8 mouse cellular contexts compared by ENCODE assay signal in genomic region chr8:13785764-13786299, GRCm38 (mm10). TPM values are rescaled to one million over a fixed set of nuclear protein-coding genes. Genes with fewer than 3 reads are reported as not detected.
A peak's percentile ranks its signal among the peaks of the same experiment; 100 is the strongest.
DNase-seq lines count a peak whose midpoint lies in the region; ATAC-seq and TF ChIP-seq lines count a peak whose summit lies in the region.

No protein-coding gene starts in this region.

- peak overlapping the region; percentile 95 for H3K9ac ChIP-seq in embryonic facial prominence, embryonic 13.5 days
- peak overlapping the region; percentile 90 for H3K9ac ChIP-seq in heart, adult 2 months (ENCODE audit: low read depth, low read length)
- H3K9ac ChIP-seq in limb, embryonic 13.5 days: peak overlapping the region; percentile 90
- H3K9ac ChIP-seq in midbrain, embryonic 16.5 days (ENCODE audit: low read depth, low read length): peak overlapping the region; percentile 98

- no peaks in the 10 kb centered on the region for H3K79me2 ChIP-seq in heart, adult 2 months (replicated peaks; ENCODE audit: control insufficient read depth, insufficient read depth, low read length)

- TF ChIP-seq EP300 in heart, adult 2 months (IDR thresholded peaks at IDR 0.05; ENCODE audit: insufficient read depth, low read depth, low read length): 0 out of 2 replicates have a peak, but pooled peaks have one; percentile 13

- DNase-seq in 3134 (ENCODE audit: extremely low read depth, insufficient read length, low spot score): peak; percentile 97
- peak; percentile 97 to 99 for DNase-seq in adrenal gland, postnatal 36 days
- DNase-seq in heart, adult 2 months: peak; percentile 97
- peak; percentile 92 to 96 for DNase-seq in kidney, adult 8-10 months
- DNase-seq in spleen, postnatal 10 days (ENCODE audit: low spot score in 2 of 2): peak; percentile 98 to 99

- H3K4me3 ChIP-seq in embryonic facial prominence, embryonic 13.5 days: peak overlapping the region; percentile 58
- peak overlapping the region; percentile 62 for H3K4me3 ChIP-seq in heart, adult 2 months
- H3K4me3 ChIP-seq in limb, embryonic 13.5 days: peak overlapping the region; percentile 66
- peak overlapping the region; percentile 73 for H3K4me3 ChIP-seq in midbrain, embryonic 16.5 days (ENCODE audit: low read depth, low read length)

- ATAC-seq in embryonic facial prominence, embryonic 13.5 days (ENCODE audit: insufficient number of reproducible peaks, insufficient read depth, low FRiP score, low TSS enrichment, low read depth): peak; percentile 95
- peak; percentile 95 for ATAC-seq in limb, embryonic 13.5 days (ENCODE audit: low FRiP score, low read depth)
- ATAC-seq in midbrain, embryonic 16.5 days: peak; percentile 97

- no peaks in the 10 kb centered on the region for H3K9me3 ChIP-seq in embryonic facial prominence, embryonic 13.5 days
- no peaks in the 10 kb centered on the region for H3K9me3 ChIP-seq in limb, embryonic 13.5 days
- H3K9me3 ChIP-seq in midbrain, embryonic 16.5 days (replicated peaks; ENCODE audit: control insufficient read depth, low read length, poor library complexity, severe bottlenecking): no peaks in the 10 kb centered on the region

- WGBS in embryonic facial prominence, embryonic 13.5 days: 0% methylated on average over 47 of the region's 47 CpGs
- under 1% methylated on average over 40 of the region's 47 CpGs for WGBS in heart, adult 2 months
- under 1% methylated on average over 43 of the region's 47 CpGs for WGBS in limb, embryonic 13.5 days
- under 1% methylated on average over 34 of the region's 47 CpGs for WGBS in midbrain, embryonic 16.5 days

- peak overlapping the region; percentile 85 for H3K4me2 ChIP-seq in embryonic facial prominence, embryonic 13.5 days
- H3K4me2 ChIP-seq in limb, embryonic 13.5 days (replicated peaks): peak overlapping the region; percentile 81
- H3K4me2 ChIP-seq in midbrain, embryonic 16.5 days (ENCODE audit: low read length): peak overlapping the region; percentile 88

- TF ChIP-seq POLR2A in heart, adult 2 months (IDR thresholded peaks at IDR 0.05; ENCODE audit: insufficient read depth, low read depth, low read length): no peak

- no peaks in the 10 kb centered on the region for H3K27me3 ChIP-seq in embryonic facial prominence, embryonic 13.5 days
- H3K27me3 ChIP-seq in heart, adult 2 months (ENCODE audit: control insufficient read depth, insufficient read depth, low read length): no peaks in the 10 kb centered on the region
- H3K27me3 ChIP-seq in limb, embryonic 13.5 days: no peaks in the 10 kb centered on the region
- no peaks in the 10 kb centered on the region for H3K27me3 ChIP-seq in midbrain, embryonic 16.5 days (ENCODE audit: control insufficient read depth, insufficient read depth, low read depth, low read length)

- TF ChIP-seq CTCF in heart, adult 2 months (IDR thresholded peaks at IDR 0.05): peak; percentile 94

- intact Hi-C loops in heart, adult 2 months (cut with DNase I): loop anchor here (2.0 to 5.0 kb wide), 2 partner anchors 29 to 121 kb away; partner anchors contain the start of gene Cdc16

- peak overlapping the region; percentile 98 for H3K27ac ChIP-seq in embryonic facial prominence, embryonic 13.5 days
- peak overlapping the region; percentile 99 for H3K27ac ChIP-seq in heart, adult 2 months
- H3K27ac ChIP-seq in limb, embryonic 13.5 days: peak overlapping the region; percentile 97
- H3K27ac ChIP-seq in midbrain, embryonic 16.5 days (ENCODE audit: low read length): peak overlapping the region; percentile 99

- H3K4me1 ChIP-seq in embryonic facial prominence, embryonic 13.5 days: peaks cover 11% of the 10 kb centered on the region
- H3K4me1 ChIP-seq in heart, adult 2 months (ENCODE audit: control insufficient read depth, insufficient read depth, low read length): peaks cover 1% of the 10 kb centered on the region; the same call in 1 of the 2 replicates
- H3K4me1 ChIP-seq in limb, embryonic 13.5 days: peaks cover 19% of the 10 kb centered on the region
- peaks cover 9% of the 10 kb centered on the region for H3K4me1 ChIP-seq in midbrain, embryonic 16.5 days (ENCODE audit: control insufficient read depth, insufficient read depth, low read length)

- peaks cover 35% of the 10 kb centered on the region for H3K36me3 ChIP-seq in embryonic facial prominence, embryonic 13.5 days
- no peaks in the 10 kb centered on the region; the same call in 1 of the 2 replicates for H3K36me3 ChIP-seq in heart, adult 2 months (ENCODE audit: control insufficient read depth, insufficient read depth, low read length)
- peaks cover 43% of the 10 kb centered on the region for H3K36me3 ChIP-seq in limb, embryonic 13.5 days
- peaks cover 19% of the 10 kb centered on the region for H3K36me3 ChIP-seq in midbrain, embryonic 16.5 days (ENCODE audit: control insufficient read depth, insufficient read depth, low read length)

RNA-seq across cellular contexts. Expression of gene Upf3a, which starts 0.4 kb away (rescaled TPM):
- 10 to 100 TPM; 30.0 to 31.3 TPM for total RNA-seq in adrenal gland, postnatal 36 days (2021)
- 43.3 and 46.0 TPM in 2 replicates for polyA plus RNA-seq in embryonic facial prominence, embryonic 13.5 days (2015; fragmentation: Nextera tagmentation; extraction: Ambion mirVana)
- total RNA-seq in heart, adult 2 months (2021): 1 to 10 TPM; 7.1 to 9.6 TPM
- 4.9 and 6.7 TPM in 2 replicates for polyA plus RNA-seq in heart, adult 2 months (2012; rRNA removed)
- polyA plus RNA-seq in limb, embryonic 13.5 days (2015; fragmentation: Nextera tagmentation; extraction: Ambion mirVana): 43.4 and 47.0 TPM in 2 replicates
- polyA plus RNA-seq in midbrain, embryonic 16.5 days (2015; fragmentation: Nextera tagmentation; extraction: Ambion mirVana): 38.9 and 41.3 TPM in 2 replicates

RNA-seq across cellular contexts. Expression of gene Cdc16, which starts 28.4 kb away (rescaled TPM):
- total RNA-seq in adrenal gland, postnatal 36 days (2021): 10 to 100 TPM; 62.2 to 63.0 TPM
- polyA plus RNA-seq in embryonic facial prominence, embryonic 13.5 days (2015; fragmentation: Nextera tagmentation; extraction: Ambion mirVana): 217 and 222 TPM in 2 replicates
- 10 to 100 TPM; 28.1 to 30.5 TPM for total RNA-seq in heart, adult 2 months (2021)
- polyA plus RNA-seq in heart, adult 2 months (2012; rRNA removed): 21.3 and 39.4 TPM in 2 replicates
- 242 and 249 TPM in 2 replicates for polyA plus RNA-seq in limb, embryonic 13.5 days (2015; fragmentation: Nextera tagmentation; extraction: Ambion mirVana)
- polyA plus RNA-seq in midbrain, embryonic 16.5 days (2015; fragmentation: Nextera tagmentation; extraction: Ambion mirVana): 145 and 156 TPM in 2 replicates

RNA-seq across cellular contexts. Expression of gene AF366264, which starts 52.4 kb away (rescaled TPM):
- total RNA-seq in adrenal gland, postnatal 36 days (2021): not detected
- not detected in 2 replicates for polyA plus RNA-seq in embryonic facial prominence, embryonic 13.5 days (2015; fragmentation: Nextera tagmentation; extraction: Ambion mirVana)
- not detected for total RNA-seq in heart, adult 2 months (2021)
- polyA plus RNA-seq in heart, adult 2 months (2012; rRNA removed): not detected in 2 replicates
- not detected in 2 replicates for polyA plus RNA-seq in limb, embryonic 13.5 days (2015; fragmentation: Nextera tagmentation; extraction: Ambion mirVana)
- not detected in 2 replicates for polyA plus RNA-seq in midbrain, embryonic 16.5 days (2015; fragmentation: Nextera tagmentation; extraction: Ambion mirVana)

Comparison
In these comparisons a context has a peak if more than half of its experiments do, and no peak if none do; other contexts are left out.
1. Peak in every context shown above with its lines: DNase-seq, ATAC-seq, H3K4me3 ChIP-seq and H3K27ac ChIP-seq.